Mouse (Mus musculus): ENCODE measurements around the gene Mgat3. TPM values are rescaled to one million over a fixed set of nuclear protein-coding genes. Genes with fewer than 3 reads are reported as not detected.

Gene Mgat3
- polyA plus RNA-seq, 1 experiment from 2014 or later, result 22.3 TPM

DNA sequence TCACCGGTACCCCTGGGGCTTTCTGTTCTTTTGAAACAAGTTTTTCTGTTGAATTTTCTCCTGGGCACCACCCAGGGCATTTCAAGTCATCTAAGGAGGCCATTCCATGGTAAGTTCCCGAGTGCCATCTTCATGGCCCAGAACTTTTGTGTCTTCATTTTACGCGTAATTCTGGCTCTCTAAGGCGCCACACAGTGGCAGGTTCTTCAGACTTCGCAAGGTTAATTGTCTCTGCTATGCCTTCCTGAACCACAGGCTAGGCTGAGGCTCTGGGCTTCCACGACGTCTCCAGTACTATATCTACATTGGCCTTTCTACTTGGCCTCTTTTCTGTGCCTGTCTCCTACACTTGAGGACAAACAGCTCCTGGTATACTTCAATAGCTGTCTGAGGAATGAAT, 47.5 kb downstream of the Mgat3 start:
- H3K27me3 ChIP-seq (ENCODE audit: control insufficient read depth, insufficient read depth, low read length), result no peaks in the 10 kb centered on the region
- DNase-seq (ENCODE audit: low spot score) (no peak), ATAC-seq (ENCODE audit: low FRiP score) (no peak)
- no peak overlapping the region for H3K27ac ChIP-seq
- no peak overlapping the region for H3K4me2 ChIP-seq (replicated peaks)
- WGBS, result 70% methylated on average over 8 of the region's 8 CpGs
- H3K9me3 ChIP-seq (ENCODE audit: control insufficient read depth, low read length), result no peaks in the 10 kb centered on the region
- H3K9ac ChIP-seq, result no peak overlapping the region
- H3K4me1 ChIP-seq (replicated peaks; ENCODE audit: control insufficient read depth, insufficient read depth, low read length), result no peaks in the 10 kb centered on the region
- H3K36me3 ChIP-seq (replicated peaks; ENCODE audit: control insufficient read depth, insufficient read depth), result peaks cover 6% of the 10 kb centered on the region; the same call in 1 of the 2 replicates
- H3K4me3 ChIP-seq (replicated peaks; ENCODE audit: low read length), result no peak overlapping the region

DNA sequence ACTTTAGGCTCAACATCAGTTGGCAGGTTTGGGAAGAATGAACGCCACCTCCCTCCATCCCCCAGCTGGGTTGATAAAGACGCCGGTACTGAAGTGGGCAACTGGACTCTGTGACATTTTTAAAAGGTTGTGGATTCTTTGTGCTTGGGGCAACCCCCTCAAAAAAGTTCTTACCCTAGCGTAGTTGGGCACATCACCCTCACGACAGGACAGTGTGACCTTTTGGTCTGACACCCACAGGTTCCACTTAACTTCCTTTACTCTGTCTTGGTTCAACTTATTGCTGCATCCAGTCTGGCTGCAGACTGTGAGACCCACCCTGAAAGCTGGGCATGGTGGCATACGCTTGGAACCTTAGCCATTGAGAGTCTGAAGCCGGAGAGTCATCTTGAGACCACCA, 50.2 kb downstream of the Mgat3 start:
- DNase-seq (ENCODE audit: low spot score) (no peak), ATAC-seq (ENCODE audit: low FRiP score) (no peak)
- H3K36me3 ChIP-seq (replicated peaks; ENCODE audit: control insufficient read depth, insufficient read depth), result no peaks in the 10 kb centered on the region
- no peak overlapping the region for H3K9ac ChIP-seq
- no peaks in the 10 kb centered on the region for H3K9me3 ChIP-seq (ENCODE audit: control insufficient read depth, low read length)
- no peaks in the 10 kb centered on the region for H3K27me3 ChIP-seq (ENCODE audit: control insufficient read depth, insufficient read depth, low read length)
- H3K27ac ChIP-seq, result no peak overlapping the region
- 91% methylated on average over 7 of the region's 7 CpGs for WGBS
- no peaks in the 10 kb centered on the region for H3K4me1 ChIP-seq (replicated peaks; ENCODE audit: control insufficient read depth, insufficient read depth, low read length)
- H3K4me3 ChIP-seq (replicated peaks; ENCODE audit: low read length), result no peak overlapping the region
- no peak overlapping the region for H3K4me2 ChIP-seq (replicated peaks)

- WGBS, result 30% methylated on average over 9 of the region's 9 CpGs
- H3K27me3 ChIP-seq (ENCODE audit: control insufficient read depth, insufficient read depth, low read length), result no peaks in the 10 kb centered on the region
- H3K36me3 ChIP-seq (replicated peaks; ENCODE audit: control insufficient read depth, insufficient read depth), result no peaks in the 10 kb centered on the region
- H3K9me3 ChIP-seq (ENCODE audit: control insufficient read depth, low read length), result no peaks in the 10 kb centered on the region
- H3K4me2 ChIP-seq (replicated peaks), result no peak overlapping the region
- no peak overlapping the region for H3K4me3 ChIP-seq (replicated peaks; ENCODE audit: low read length)
- DNase-seq (ENCODE audit: low spot score), result peak; percentile 71
- ATAC-seq (ENCODE audit: low FRiP score), result no peak
- H3K27ac ChIP-seq, result no peak overlapping the region
- H3K9ac ChIP-seq, result no peak overlapping the region
- no peaks in the 10 kb centered on the region for H3K4me1 ChIP-seq (replicated peaks; ENCODE audit: control insufficient read depth, insufficient read depth, low read length)
These were observed 51.7 kb downstream of the Mgat3 start for GRCm38 (mm10) chr15:80225208-80225607.

GRCm38 (mm10) chr15:80225796-80226195, 52.3 kb downstream of the Mgat3 start:
- DNase-seq (ENCODE audit: low spot score), result peak; percentile 45
- H3K27me3 ChIP-seq (ENCODE audit: control insufficient read depth, insufficient read depth, low read length), result no peaks in the 10 kb centered on the region
- H3K4me2 ChIP-seq (replicated peaks), result no peak overlapping the region
- ATAC-seq (ENCODE audit: low FRiP score), result no peak
- no peak overlapping the region for H3K4me3 ChIP-seq (replicated peaks; ENCODE audit: low read length)
- no peaks in the 10 kb centered on the region for H3K36me3 ChIP-seq (replicated peaks; ENCODE audit: control insufficient read depth, insufficient read depth)
- H3K4me1 ChIP-seq (replicated peaks; ENCODE audit: control insufficient read depth, insufficient read depth, low read length), result no peaks in the 10 kb centered on the region
- WGBS, result 41% methylated on average over 2 of the region's 2 CpGs
- no peaks in the 10 kb centered on the region for H3K9me3 ChIP-seq (ENCODE audit: control insufficient read depth, low read length)
- H3K9ac ChIP-seq, result no peak overlapping the region
- H3K27ac ChIP-seq, result no peak overlapping the region

DNA sequence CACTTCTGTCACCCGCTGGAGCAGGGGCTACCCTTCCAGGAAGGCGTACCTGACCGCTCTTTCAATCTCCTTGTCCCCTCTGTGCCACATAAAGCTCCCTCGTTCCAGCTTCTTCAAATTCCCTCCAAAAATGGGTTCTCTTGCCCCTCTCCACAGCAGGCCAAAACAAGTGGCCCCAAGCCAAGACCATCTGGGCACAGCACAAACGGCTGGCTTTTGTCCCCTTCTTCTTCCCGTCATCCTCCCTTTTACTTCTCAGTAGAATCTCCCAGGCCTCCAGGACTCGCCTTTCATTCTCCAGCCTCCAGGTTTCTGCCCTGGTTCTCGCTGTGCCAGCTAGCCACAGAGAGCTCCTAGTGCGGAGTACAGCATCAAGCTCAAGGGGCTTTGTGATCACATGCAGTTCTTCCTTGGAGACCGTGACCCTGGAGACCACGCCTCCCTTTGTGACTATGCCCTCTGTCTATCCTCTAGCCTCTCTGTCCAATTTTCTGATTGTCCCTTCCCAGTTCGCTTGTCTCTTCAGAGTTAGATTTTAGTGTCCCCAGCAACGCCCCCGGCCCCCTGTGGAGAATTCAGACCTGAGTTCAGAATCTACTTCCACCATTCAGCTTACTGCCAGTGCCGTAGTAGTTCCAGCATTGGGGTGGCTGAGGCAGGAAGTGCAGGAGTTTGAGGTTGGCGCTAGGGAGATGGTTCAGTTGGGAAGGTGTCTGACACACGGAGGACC, 54.7 kb downstream of the Mgat3 start:
- Histone ChIP-seq H3K4me1 (replicated peaks; ENCODE audit: control insufficient read depth, insufficient read depth, low read length) (0 out of 2 replicates have a peak, but pooled peaks cover 1% of the 10 kb centered on the region), H3K4me3 (replicated peaks; ENCODE audit: low read length) (no peak overlapping the region), H3K9me3 (ENCODE audit: control insufficient read depth, low read length) (no peaks in the 10 kb centered on the region), H3K9ac (no peak overlapping the region), H3K36me3 (replicated peaks; ENCODE audit: control insufficient read depth, insufficient read depth) (no peaks in the 10 kb centered on the region), H3K27me3 (ENCODE audit: control insufficient read depth, insufficient read depth, low read length) (no peaks in the 10 kb centered on the region), H3K4me2 (replicated peaks) (no peak overlapping the region), H3K27ac (no peak overlapping the region)
- 53% methylated on average over 17 of the region's 17 CpGs for whole genome bisulfite sequencing
- DNase-seq (ENCODE audit: low spot score) (no peak), ATAC-seq (ENCODE audit: low FRiP score) (no peak)

GRCm38 (mm10) chr15:80232331-80232730, 58.8 kb downstream of the Mgat3 start:
- H3K27ac ChIP-seq, result no peak overlapping the region
- ATAC-seq (ENCODE audit: low FRiP score), result no peak
- no peak for DNase-seq (ENCODE audit: low spot score)
- H3K9me3 ChIP-seq (ENCODE audit: control insufficient read depth, low read length), result no peaks in the 10 kb centered on the region
- no peaks in the 10 kb centered on the region for H3K27me3 ChIP-seq (ENCODE audit: control insufficient read depth, insufficient read depth, low read length)
- H3K4me1 ChIP-seq (replicated peaks; ENCODE audit: control insufficient read depth, insufficient read depth, low read length), result peaks cover 11% of the 10 kb centered on the region
- no peak overlapping the region for H3K4me3 ChIP-seq (replicated peaks; ENCODE audit: low read length)
- no peak overlapping the region for H3K4me2 ChIP-seq (replicated peaks)
- WGBS, result 20% methylated on average over 2 of the region's 2 CpGs
- peaks cover 18% of the 10 kb centered on the region for H3K36me3 ChIP-seq (replicated peaks; ENCODE audit: control insufficient read depth, insufficient read depth)
- H3K9ac ChIP-seq, result no peak overlapping the region

DNA sequence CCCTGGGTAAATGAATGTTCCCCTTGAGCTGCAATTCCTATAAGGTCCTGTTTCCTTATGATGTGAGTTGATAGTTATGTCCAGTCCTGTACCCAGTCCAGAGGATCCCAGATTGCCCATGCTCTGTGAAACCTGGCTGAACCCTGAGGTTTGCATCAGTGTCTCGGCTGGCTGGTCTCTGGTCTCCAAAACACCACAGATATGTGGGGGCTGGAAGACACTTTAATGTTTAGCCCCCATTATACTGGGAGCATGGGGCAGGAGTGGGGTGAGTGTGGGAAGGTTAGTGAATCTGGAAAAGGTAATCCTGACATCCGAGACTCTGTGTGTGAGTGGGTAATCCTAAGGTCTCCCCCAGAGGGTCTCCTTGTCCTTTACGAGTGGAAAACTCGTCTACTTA, 59.5 kb downstream of the Mgat3 start:
- no peaks in the 10 kb centered on the region for H3K9me3 ChIP-seq (ENCODE audit: control insufficient read depth, low read length)
- H3K27me3 ChIP-seq (ENCODE audit: control insufficient read depth, insufficient read depth, low read length), result no peaks in the 10 kb centered on the region
- H3K4me1 ChIP-seq (replicated peaks; ENCODE audit: control insufficient read depth, insufficient read depth, low read length), result peaks cover 11% of the 10 kb centered on the region
- H3K4me3 ChIP-seq (replicated peaks; ENCODE audit: low read length), result 0 out of 2 replicates have a peak overlapping the region, but pooled peaks have one; percentile 90
- peak overlapping the region; percentile 85 for H3K27ac ChIP-seq
- no peak for ATAC-seq (ENCODE audit: low FRiP score)
- H3K9ac ChIP-seq, result peak overlapping the region; percentile 89; the same call in 1 of the 2 replicates
- H3K4me2 ChIP-seq (replicated peaks), result peak overlapping the region; percentile 75; the same call in 1 of the 2 replicates
- 59% methylated on average over 4 of the region's 4 CpGs for WGBS
- no peak for DNase-seq (ENCODE audit: low spot score)
- H3K36me3 ChIP-seq (replicated peaks; ENCODE audit: control insufficient read depth, insufficient read depth), result peaks cover 23% of the 10 kb centered on the region

GRCm38 (mm10) chr15:80233733-80234509, 60.4 kb downstream of the Mgat3 start, which contains the start of gene Mief1:
Gene Mief1 (plus strand): TSS chr15:80234018.
- Histone ChIP-seq H3K4me3 (replicated peaks; ENCODE audit: low read length) (peak within 1 kb of the TSS; percentile 90), H3K36me3 (replicated peaks; ENCODE audit: control insufficient read depth, insufficient read depth) (peaks cover 31% of the 10 kb centered on the region), H3K27ac (peak within 1 kb of the TSS; percentile 85), H3K27me3 (ENCODE audit: control insufficient read depth, insufficient read depth, low read length) (no peaks in the 10 kb centered on the region), H3K9ac (peak within 1 kb of the TSS; percentile 89), H3K9me3 (ENCODE audit: control insufficient read depth, low read length) (no peaks in the 10 kb centered on the region), H3K4me2 (replicated peaks) (peak within 1 kb of the TSS; percentile 75), H3K4me1 (replicated peaks; ENCODE audit: control insufficient read depth, insufficient read depth, low read length) (peaks cover 11% of the 10 kb centered on the region)
- peak; percentile 96 for DNase-seq (ENCODE audit: low spot score)
- WGBS, result under 1% methylated on average over 66 of the region's 67 CpGs
- ATAC-seq (ENCODE audit: low FRiP score), result peak; percentile 97

GRCm38 (mm10) chr15:80235535-80235934, 62.0 kb downstream of the Mgat3 start, which contains the start of gene AC140267.1:
Gene AC140267.1 (plus strand): TSS chr15:80235835.
- H3K4me1 ChIP-seq (replicated peaks; ENCODE audit: control insufficient read depth, insufficient read depth, low read length), result peaks cover 11% of the 10 kb centered on the region
- peak within 1 kb of the TSS; percentile 75 for H3K4me2 ChIP-seq (replicated peaks)
- peak within 1 kb of the TSS; percentile 90 for H3K4me3 ChIP-seq (replicated peaks; ENCODE audit: low read length)
- 98% methylated on average over 9 of the region's 9 CpGs for WGBS
- H3K27me3 ChIP-seq (ENCODE audit: control insufficient read depth, insufficient read depth, low read length), result no peaks in the 10 kb centered on the region
- H3K9me3 ChIP-seq (ENCODE audit: control insufficient read depth, low read length), result no peaks in the 10 kb centered on the region
- H3K36me3 ChIP-seq (replicated peaks; ENCODE audit: control insufficient read depth, insufficient read depth), result peaks cover 40% of the 10 kb centered on the region
- no peak within 1 kb of the TSS for H3K27ac ChIP-seq
- no peak for DNase-seq (ENCODE audit: low spot score)
- peak within 1 kb of the TSS; percentile 89 for H3K9ac ChIP-seq
- ATAC-seq (ENCODE audit: low FRiP score), result no peak

Data from hindbrain, embryonic 14.5 days (tissue).